Mouse (Mus musculus) myocyte (in vitro differentiated cells): ENCODE data around the gene Otx2. TPM values are rescaled to one million over a fixed set of nuclear protein-coding genes. Genes with fewer than 3 reads are reported as not detected.

Experiments used
- H3K27me3 ChIP-seq: one replicate; pipeline ENCODE4 v1.6.1; 2011; ENCODE audit not compliant: control insufficient read depth, insufficient read depth, insufficient read length
- H3K36me3 ChIP-seq: one replicate; pipeline ENCODE4 v1.6.1; 2011; ENCODE audit not compliant: control insufficient read depth, insufficient read depth
- H3K4me2 ChIP-seq: one replicate; pipeline ENCODE4 v1.6.1; 2011; ENCODE audit warnings: low read depth, control low read depth
- H3K4me3 ChIP-seq: one replicate; pipeline ENCODE4 v1.5.1; 2011; ENCODE audit warnings: mild to moderate bottlenecking, control low read depth, moderate library complexity
- H3K79me2 ChIP-seq: one replicate; pipeline ENCODE4 v1.6.1; 2011; ENCODE audit not compliant: control insufficient read depth, insufficient read depth
- H3ac ChIP-seq: one replicate; pipeline ENCODE4 v1.6.1; 2011; ENCODE audit not compliant: control insufficient read depth, insufficient read length
- CEBPB ChIP-seq: IDR thresholded peaks from 2 replicates; pipeline ENCODE4 v1.6.1; 2011; ENCODE audit warnings: mild to moderate bottlenecking, moderate library complexity; ENCODE audit not compliant: poor library complexity, insufficient read depth, severe bottlenecking
- E2F4 ChIP-seq: IDR thresholded peaks from one replicate; pipeline ENCODE4 v1.6.1; 2011; ENCODE audit warnings: mild to moderate bottlenecking, control low read depth, moderate library complexity; ENCODE audit not compliant: insufficient read depth
- MAX ChIP-seq: IDR thresholded peaks from one replicate; pipeline ENCODE4 v1.6.1; 2011; ENCODE audit warnings: low read depth, mild to moderate bottlenecking, control low read depth
- MYOD1 ChIP-seq, 3 experiments: IDR thresholded peaks; one replicate each; pipeline ENCODE4 v1.6.1; 2011; ENCODE audit warnings: control low read depth in 2 of 3, low read depth in 2 of 3, mild to moderate bottlenecking in 2 of 3, moderate library complexity in 1 of 3; ENCODE audit not compliant: insufficient read length in 2 of 3, control insufficient read depth in 1 of 3
- MYOG ChIP-seq, 3 experiments: IDR thresholded peaks; one replicate each; pipeline ENCODE4 v1.6.1; 2011; ENCODE audit warnings: control low read depth in 2 of 3, low read depth in 2 of 3, mild to moderate bottlenecking in 2 of 3; ENCODE audit not compliant: insufficient read length in 2 of 3, control insufficient read depth in 1 of 3, insufficient read depth in 1 of 3
- POLR2A ChIP-seq: IDR thresholded peaks from one replicate; pipeline ENCODE4 v1.6.1; 2011; ENCODE audit warnings: low read depth, mild to moderate bottlenecking, control low read depth, moderate library complexity; ENCODE audit not compliant: insufficient read length
- POLR2AphosphoS2 ChIP-seq: IDR thresholded peaks from one replicate; pipeline ENCODE4 v1.6.1; 2011; ENCODE audit warnings: low read depth, control low read depth; ENCODE audit not compliant: insufficient read length
- REST ChIP-seq: IDR thresholded peaks from one replicate; pipeline ENCODE4 v1.6.1; 2011; ENCODE audit warnings: mild to moderate bottlenecking, control low read depth, moderate library complexity; ENCODE audit not compliant: insufficient read depth, insufficient read length
- SRF ChIP-seq: IDR thresholded peaks from one replicate; pipeline ENCODE4 v1.6.1; 2011; ENCODE audit warnings: low read depth; ENCODE audit not compliant: control insufficient read depth, insufficient read length
- TCF12 ChIP-seq: IDR thresholded peaks from one replicate; pipeline ENCODE4 v1.6.1; 2011; ENCODE audit warnings: mild to moderate bottlenecking, control low read depth; ENCODE audit not compliant: poor library complexity, insufficient read depth, severe bottlenecking
- TCF3 ChIP-seq: IDR thresholded peaks from one replicate; pipeline ENCODE4 v1.6.1; 2011; ENCODE audit warnings: low read depth, control low read depth; ENCODE audit not compliant: insufficient read length
- USF1 ChIP-seq: IDR thresholded peaks from one replicate; pipeline ENCODE4 v1.6.1; 2011; ENCODE audit warnings: low read depth, mild to moderate bottlenecking, control low read depth, moderate library complexity
- polyA plus RNA-seq: library from polyadenylated mRNA; unstranded; fragments of >200 nt; fragmentation: generic; extraction: Trizol; gene quantifications from one replicate; pipeline ENCODE4 v1.2.1, GENCODE M21; 2012; ENCODE audit warnings: missing spikeins

The Otx2 gene
- polyA plus RNA-seq, 1 experiment: not detected

DNA sequence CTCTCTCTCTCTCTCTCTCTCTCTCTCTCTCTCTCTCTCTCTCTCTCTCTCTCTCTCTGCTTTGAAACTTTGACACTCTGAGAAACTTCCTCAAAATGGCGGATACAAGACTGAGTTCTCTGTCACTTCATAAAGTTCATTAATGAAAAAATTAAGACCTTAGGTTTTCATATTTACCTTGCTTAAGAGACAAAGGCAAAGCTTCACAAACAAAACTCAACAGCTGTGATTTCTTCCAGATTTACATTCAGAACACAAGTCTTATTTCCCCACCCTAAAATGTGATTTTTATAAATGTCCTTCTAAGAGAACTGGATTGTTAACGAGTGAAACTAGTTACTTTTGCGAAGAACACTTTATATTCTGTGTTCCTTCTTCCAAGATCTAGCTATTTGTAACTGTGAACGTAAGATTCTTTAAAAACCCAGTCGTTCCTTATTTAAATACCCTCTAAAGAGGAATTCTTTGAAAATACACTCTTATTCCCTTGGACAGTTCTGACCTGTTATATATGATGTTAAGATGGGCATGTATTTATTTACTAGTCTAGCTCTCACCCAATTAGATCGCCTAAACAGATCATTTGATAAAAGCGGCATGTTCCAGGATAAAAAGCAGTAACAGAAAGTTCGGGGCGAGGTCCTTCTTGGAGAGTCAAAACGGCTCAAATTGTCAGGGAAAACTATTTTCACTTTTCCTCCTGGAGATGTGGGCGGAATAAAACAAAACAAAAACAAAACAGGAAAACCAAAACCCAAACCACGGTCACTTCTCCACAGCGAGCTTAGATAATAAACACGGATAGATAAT lies 9.4 kb downstream of the Otx2 start:
- Histone ChIP-seq H3K4me2 (no peak overlapping the region), H3K79me2 (no peaks in the 10 kb centered on the region), H3ac (no peak overlapping the region), H3K27me3 (peaks cover 50% of the 10 kb centered on the region), H3K36me3 (no peaks in the 10 kb centered on the region), H3K4me3 (no peak overlapping the region)
- TF ChIP-seq REST (no peak), TCF3 (no peak), TCF12 (no peak), SRF (no peak), CEBPB (no peak), POLR2AphosphoS2 (no peak), USF1 (no peak), MAX (no peak), E2F4 (no peak)

DNA sequence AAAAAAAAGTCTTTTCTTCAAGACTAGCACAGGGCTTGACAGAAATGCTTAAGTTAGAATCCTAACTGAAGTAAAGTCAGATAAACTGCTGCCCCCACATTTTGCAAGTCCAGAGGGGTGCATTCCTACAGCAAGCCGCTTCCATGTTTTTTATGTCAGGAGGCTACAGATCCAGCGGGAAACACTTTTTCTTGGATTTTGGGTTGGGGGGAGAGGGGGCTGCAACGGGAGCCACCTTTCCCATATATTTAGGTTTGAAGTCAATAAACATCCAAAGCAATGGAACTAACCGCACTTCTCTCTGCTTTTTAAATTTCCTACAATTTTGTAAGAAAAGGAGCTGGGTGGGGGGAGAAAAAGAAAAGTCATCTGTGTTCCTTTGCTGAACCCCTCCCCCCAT lies 10.1 kb downstream of the Otx2 start:
- TF ChIP-seq TCF12: no peak
- TF ChIP-seq E2F4: no peak
- TF ChIP-seq MYOG (IDR thresholded peaks at IDR 0.05; ENCODE audit: control insufficient read depth in 1 of 3, insufficient read depth in 1 of 3, insufficient read length in 2 of 3, low read depth in 2 of 3): no peak
- TF ChIP-seq POLR2AphosphoS2: no peak
- TF ChIP-seq USF1: no peak
- no peak for TF ChIP-seq MYOD1 (IDR thresholded peaks at IDR 0.05; ENCODE audit: control insufficient read depth in 1 of 3, insufficient read length in 2 of 3, low read depth in 2 of 3)
- TF ChIP-seq TCF3: no peak
- no peak for TF ChIP-seq POLR2A
- no peak for TF ChIP-seq REST
- no peak for TF ChIP-seq CEBPB
- no peak for TF ChIP-seq SRF
- TF ChIP-seq MAX: no peak
- Histone ChIP-seq H3K27me3 (peaks cover 50% of the 10 kb centered on the region), H3K36me3 (no peaks in the 10 kb centered on the region), H3K79me2 (no peaks in the 10 kb centered on the region), H3K4me2 (no peak overlapping the region), H3ac (no peak overlapping the region), H3K4me3 (no peak overlapping the region)

DNA sequence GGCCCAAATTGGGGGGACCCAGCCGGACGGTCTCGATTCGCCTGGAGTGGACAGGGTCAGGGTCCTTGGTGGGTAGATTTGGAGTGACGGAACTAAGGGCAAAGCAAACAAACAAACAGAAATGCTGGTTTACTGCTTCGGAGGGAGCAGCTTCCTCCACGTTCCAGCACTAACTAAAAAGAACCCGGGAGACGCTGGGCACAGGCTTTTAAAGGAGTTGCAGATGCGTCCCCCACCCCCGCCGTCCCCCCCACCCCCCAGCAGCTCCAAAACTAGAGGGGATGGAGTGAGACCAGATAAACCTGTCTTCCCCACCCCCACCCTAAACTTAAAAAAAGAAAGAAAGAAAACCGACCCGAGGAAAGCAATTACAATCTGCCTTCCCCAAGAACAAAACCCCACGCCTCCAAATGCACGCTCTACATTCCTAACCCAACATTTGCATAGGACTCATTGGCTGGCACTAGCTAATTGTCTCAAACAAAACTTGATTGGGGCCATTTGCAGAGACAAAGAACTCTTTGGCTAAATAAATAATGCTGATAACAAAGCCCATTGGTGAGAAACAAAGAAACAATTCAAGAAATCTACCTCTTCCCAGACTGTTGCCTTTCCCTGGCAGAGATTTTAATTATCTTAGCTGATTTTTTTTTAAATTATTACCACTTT lies 10.9 kb downstream of the Otx2 start:
- Histone ChIP-seq H3K36me3 (no peaks in the 10 kb centered on the region), H3ac (no peak overlapping the region), H3K4me2 (no peak overlapping the region), H3K79me2 (no peaks in the 10 kb centered on the region), H3K27me3 (peaks cover 50% of the 10 kb centered on the region), H3K4me3 (no peak overlapping the region)
- TF ChIP-seq TCF12 (no peak), USF1 (no peak), REST (no peak), CEBPB (no peak), SRF (no peak), POLR2AphosphoS2 (no peak), MAX (no peak), E2F4 (no peak), POLR2A (no peak), MYOG (IDR thresholded peaks at IDR 0.05; ENCODE audit: control insufficient read depth in 1 of 3, insufficient read depth in 1 of 3, insufficient read length in 2 of 3, low read depth in 2 of 3) (no peak), MYOD1 (IDR thresholded peaks at IDR 0.05; ENCODE audit: control insufficient read depth in 1 of 3, insufficient read length in 2 of 3, low read depth in 2 of 3) (no peak), TCF3 (no peak)

DNA sequence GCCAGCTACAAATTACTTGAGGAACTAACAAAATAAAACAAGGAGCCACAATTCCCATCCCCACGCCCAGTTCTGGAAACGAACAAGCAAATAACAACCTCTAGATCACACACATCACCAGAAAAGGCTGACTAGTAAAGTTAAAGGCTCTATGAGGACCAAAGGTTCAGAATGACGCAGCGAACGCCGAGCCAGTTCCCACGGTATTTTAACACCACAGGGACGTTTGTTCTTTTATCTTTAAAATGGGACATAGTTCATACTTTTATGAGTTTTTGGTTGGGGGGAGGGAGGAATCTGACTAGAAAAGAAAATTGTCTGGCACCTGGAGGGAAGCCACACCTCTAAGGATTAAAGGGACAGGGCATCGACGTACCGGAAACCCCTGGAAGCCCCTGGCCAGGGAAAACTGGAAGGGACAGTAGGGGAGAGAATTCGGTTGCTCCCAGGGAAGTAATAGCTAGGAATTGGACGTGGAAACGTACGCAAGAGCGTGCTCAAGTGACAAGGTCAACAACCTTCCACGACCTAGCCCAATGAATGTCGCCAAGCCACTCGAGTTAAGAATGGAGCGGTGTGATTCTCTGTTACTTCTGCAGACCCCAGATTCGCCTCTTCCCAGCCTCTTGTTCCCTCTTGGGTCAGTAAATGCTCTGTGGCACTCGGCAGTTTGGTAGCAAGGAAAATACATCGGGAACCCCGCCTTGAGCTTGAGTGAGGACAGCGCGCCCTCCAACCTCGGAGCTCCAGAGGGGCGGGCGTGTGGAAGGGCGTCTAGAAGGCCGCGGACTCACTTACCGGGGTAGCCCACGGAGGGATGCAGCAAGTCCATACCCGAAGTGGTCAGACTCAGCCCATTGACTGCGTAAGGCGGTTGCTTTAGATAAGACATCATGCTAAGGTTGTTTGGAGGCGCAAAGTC lies 11.7 kb downstream of the Otx2 start:
- Histone ChIP-seq H3K4me2 (no peak overlapping the region), H3K4me3 (no peak overlapping the region), H3K27me3 (peaks cover 47% of the 10 kb centered on the region), H3K79me2 (no peaks in the 10 kb centered on the region), H3K36me3 (no peaks in the 10 kb centered on the region), H3ac (no peak overlapping the region)
- TF ChIP-seq POLR2AphosphoS2 (no peak), TCF3 (no peak), USF1 (no peak), REST (no peak), CEBPB (no peak)
